Mouse (Mus musculus): ENCODE data around the gene St6galnac4.

- TF ChIP-seq CTCF (IDR thresholded peaks at IDR 0.05; ENCODE audit: control insufficient read depth, insufficient read depth, low read length), result no peak
- no peak for TF ChIP-seq POLR2A (IDR thresholded peaks at IDR 0.05; ENCODE audit: borderline replicate concordance, control insufficient read depth, low read depth, low read length)
Measured at GRCm38 (mm10) chr2:32607262-32607947, 20.5 kb downstream of the St6galnac4 start.
